Mouse (Mus musculus): Measurements from ENCODE around the gene H2-Q6. TPM values are rescaled to one million over a fixed set of nuclear protein-coding genes. Genes with fewer than 3 reads are reported as not detected.
A peak's percentile ranks its signal among the peaks of the same experiment; 100 is the strongest.
"Not testable (repeated sequence)": the region's sequence is repeated elsewhere in the genome, so short reads cannot be mapped to it uniquely, and the experiment has no call there.

H2-Q6 gene
- polyA plus RNA-seq, 1 experiment from 2014 or later, result 0.17 TPM

DNA sequence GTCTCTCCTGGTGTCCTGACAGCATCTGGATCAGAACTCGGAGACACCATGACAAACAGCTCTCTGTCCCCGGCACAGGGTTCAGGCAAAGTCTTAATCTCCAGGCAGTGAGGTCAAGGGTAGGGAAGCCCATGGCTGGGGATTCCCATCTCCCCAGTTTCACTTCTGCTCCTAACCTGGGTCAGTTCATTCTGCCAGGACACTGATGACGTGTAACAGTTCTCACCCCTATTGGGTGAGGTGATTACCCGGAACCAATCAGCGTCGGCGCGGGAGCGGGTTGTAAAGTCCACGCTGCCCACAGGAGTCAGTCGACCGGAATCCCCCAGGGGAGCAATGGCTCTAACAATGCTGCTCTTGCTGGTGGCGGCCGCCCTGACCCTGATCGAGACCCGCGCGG lies 14.2 kb downstream of the H2-Q6 start, which contains the start of gene H2-Q7:
TSS of gene H2-Q7 (plus strand) at position 271 of the 400 bp plus-strand sequence.
- not testable (repeated sequence) for H3K9me3 ChIP-seq; H3K36me3 ChIP-seq; H3K4me1 ChIP-seq (replicated peaks); H3K27ac ChIP-seq
- peak within 1 kb of the TSS; percentile 88 for H3K4me2 ChIP-seq (replicated peaks)
- peaks cover 19% of the 10 kb centered on the region for H3K27me3 ChIP-seq
- ATAC-seq, result peak; percentile 91
- 3% methylated on average over 18 of the region's 18 CpGs for WGBS
- peak within 1 kb of the TSS; percentile 73 for H3K9ac ChIP-seq (replicated peaks)
- peak within 1 kb of the TSS; percentile 51 for H3K4me3 ChIP-seq (replicated peaks)

- Histone ChIP-seq H3K4me3 (replicated peaks) (peak overlapping the region; percentile 51), H3K9ac (replicated peaks) (peak overlapping the region; percentile 73), H3K27me3 (peaks cover 19% of the 10 kb centered on the region), H3K4me2 (replicated peaks) (peak overlapping the region; percentile 88)
- not testable (repeated sequence) for H3K36me3 ChIP-seq; H3K9me3 ChIP-seq; H3K4me1 ChIP-seq (replicated peaks); H3K27ac ChIP-seq
- WGBS, result under 1% methylated on average over 43 of the region's 48 CpGs
- peak; percentile 71 for ATAC-seq
Measured at GRCm38 (mm10) chr17:35439295-35439747, 14.7 kb downstream of the H2-Q6 start.

- Histone ChIP-seq H3K27me3 (peaks cover 19% of the 10 kb centered on the region), H3K4me2 (replicated peaks) (peak overlapping the region; percentile 88)
- not testable (repeated sequence) for H3K9me3 ChIP-seq; H3K9ac ChIP-seq (replicated peaks); H3K4me1 ChIP-seq (replicated peaks); H3K27ac ChIP-seq; H3K4me3 ChIP-seq (replicated peaks); H3K36me3 ChIP-seq
- 49% methylated on average over 27 of the region's 27 CpGs for WGBS
- 0 out of 2 replicates have a peak, but pooled peaks have one; percentile 4 for ATAC-seq
Measured at GRCm38 (mm10) chr17:35439925-35440645, 15.4 kb downstream of the H2-Q6 start.

GRCm38 (mm10) chr17:35442376-35442775 lies 17.7 kb downstream of the H2-Q6 start:
- not testable (repeated sequence) for H3K4me2 ChIP-seq (replicated peaks); H3K9me3 ChIP-seq; H3K4me1 ChIP-seq (replicated peaks); ATAC-seq; H3K36me3 ChIP-seq; H3K27ac ChIP-seq; H3K9ac ChIP-seq (replicated peaks); H3K4me3 ChIP-seq (replicated peaks)
- H3K27me3 ChIP-seq, result peaks cover 16% of the 10 kb centered on the region
- 90% methylated on average over 2 of the region's 2 CpGs for WGBS

DNA sequence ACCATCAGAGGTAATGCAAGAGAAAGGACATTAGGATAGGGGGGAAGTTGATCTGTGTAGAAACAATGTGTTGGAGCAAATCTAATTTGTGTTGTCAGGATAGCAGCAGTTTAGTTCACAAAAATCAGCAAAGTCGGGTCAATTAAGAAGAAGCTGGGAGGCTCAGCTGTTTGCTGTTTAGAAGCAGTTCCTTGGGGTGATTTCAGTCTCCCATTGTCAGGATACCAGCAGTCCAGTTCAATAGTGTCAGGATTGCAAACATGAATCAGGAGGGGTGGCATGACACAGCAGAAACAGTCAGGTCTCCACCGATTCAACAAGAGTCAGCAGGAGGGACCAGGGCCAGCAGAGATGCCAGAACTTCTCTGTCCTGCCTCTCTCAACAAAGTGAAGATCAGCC lies 19.9 kb downstream of the H2-Q6 start:
- ATAC-seq; H3K36me3 ChIP-seq; H3K4me1 ChIP-seq (replicated peaks); H3K27ac ChIP-seq; H3K9ac ChIP-seq (replicated peaks); H3K4me2 ChIP-seq (replicated peaks); H3K4me3 ChIP-seq (replicated peaks); H3K27me3 ChIP-seq; H3K9me3 ChIP-seq: not testable (repeated sequence)
- 87% methylated on average over 2 of the region's 2 CpGs for WGBS

DNA sequence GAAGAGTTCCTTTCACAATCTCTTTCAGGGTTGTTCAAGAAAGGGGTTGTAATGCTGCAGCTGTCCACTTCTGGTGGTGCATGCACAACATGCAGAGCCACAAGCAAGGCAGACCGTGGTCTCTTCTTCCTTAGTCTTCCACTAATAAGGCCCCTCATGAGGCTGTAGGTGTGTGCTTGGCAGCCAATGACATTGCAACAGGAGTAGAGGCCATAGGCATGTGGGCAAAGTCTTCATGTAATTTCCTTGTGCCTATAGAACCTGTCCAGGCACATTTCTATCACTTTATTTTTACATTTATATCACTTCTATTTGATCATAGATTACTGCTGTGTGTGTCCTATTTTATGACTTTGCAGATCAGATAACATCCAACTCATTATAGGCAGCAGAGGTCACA lies 33.6 kb downstream of the H2-Q6 start:
- not testable (repeated sequence) for H3K9ac ChIP-seq (replicated peaks); H3K27me3 ChIP-seq; H3K36me3 ChIP-seq; H3K4me1 ChIP-seq (replicated peaks); H3K4me2 ChIP-seq (replicated peaks); H3K9me3 ChIP-seq; H3K27ac ChIP-seq; H3K4me3 ChIP-seq (replicated peaks); ATAC-seq
- WGBS, result no CpG with 5 or more reads among the region's 1 CpGs

DNA sequence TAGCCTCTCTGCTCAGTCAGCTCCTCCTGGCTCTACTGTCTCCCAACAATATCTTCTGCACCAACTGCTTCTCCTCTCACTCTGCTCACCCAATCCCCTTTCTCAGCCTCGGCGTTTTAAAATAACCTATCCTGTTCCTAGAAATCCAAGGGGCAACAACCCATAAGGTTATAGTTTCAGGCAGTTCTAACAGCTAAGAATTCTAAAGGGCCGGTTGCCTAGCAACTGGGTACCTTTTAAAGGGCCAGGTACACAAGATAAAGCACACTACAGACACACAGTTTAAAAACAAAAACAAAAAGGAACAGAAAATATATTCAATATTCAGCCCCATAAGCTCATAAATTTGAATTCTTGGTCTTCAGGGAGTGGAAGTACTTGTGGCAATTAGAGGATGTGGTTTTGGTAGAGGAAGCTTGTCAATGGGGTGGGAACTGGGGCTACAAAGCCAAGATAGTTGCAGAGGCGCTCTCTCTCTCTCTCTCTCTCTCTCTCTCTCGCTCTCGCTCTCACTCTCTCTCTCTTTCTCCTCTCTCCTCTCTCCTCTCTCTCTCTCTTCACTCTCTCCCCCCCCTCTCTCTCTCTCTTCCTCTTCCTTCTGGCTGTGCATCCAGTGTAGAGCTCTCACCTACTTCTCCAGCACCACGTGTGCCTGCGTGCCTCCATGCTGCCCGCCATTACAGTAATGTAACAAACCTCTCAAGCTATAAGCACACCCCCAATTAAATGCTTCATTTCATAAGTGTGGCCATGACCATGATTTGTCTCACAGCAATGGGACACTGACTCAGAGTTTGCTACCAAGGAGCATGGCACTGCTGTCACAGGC lies 36.1 kb downstream of the H2-Q6 start:
- H3K9me3 ChIP-seq; H3K4me2 ChIP-seq (replicated peaks); H3K4me1 ChIP-seq (replicated peaks); H3K4me3 ChIP-seq (replicated peaks); H3K36me3 ChIP-seq; H3K27ac ChIP-seq; H3K9ac ChIP-seq (replicated peaks); H3K27me3 ChIP-seq: not testable (repeated sequence)
- 64% methylated on average over 3 of the region's 9 CpGs for WGBS
- peak; percentile 24; the same call in 1 of the 2 replicates for ATAC-seq

DNA sequence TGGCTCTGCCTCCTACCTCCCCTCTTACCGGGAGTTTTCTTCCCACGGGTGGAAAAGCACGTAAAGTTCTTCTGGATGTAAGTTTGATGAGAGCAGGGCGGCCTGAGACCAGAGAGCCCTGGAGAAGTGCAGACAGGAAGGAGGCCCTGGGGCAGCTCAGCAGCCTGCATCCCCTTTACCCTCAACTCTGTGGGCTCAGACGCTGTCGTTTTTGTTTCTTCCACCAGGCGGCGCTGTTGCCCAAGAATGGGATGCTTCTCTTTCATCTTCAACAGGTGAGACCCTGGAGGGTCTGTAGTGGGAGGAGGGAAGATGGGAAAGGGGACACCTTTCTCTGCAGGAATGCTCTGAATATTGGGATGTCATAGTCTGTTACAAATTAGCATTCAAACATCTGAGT lies 41.0 kb downstream of the H2-Q6 start:
- H3K9ac ChIP-seq (replicated peaks); H3K36me3 ChIP-seq; H3K4me2 ChIP-seq (replicated peaks); ATAC-seq; H3K4me3 ChIP-seq (replicated peaks); H3K4me1 ChIP-seq (replicated peaks); H3K9me3 ChIP-seq; H3K27ac ChIP-seq: not testable (repeated sequence)
- 10% methylated on average over 8 of the region's 8 CpGs for WGBS
- H3K27me3 ChIP-seq, result peaks cover 24% of the 10 kb centered on the region

GRCm38 (mm10) chr17:35468936-35469335 lies 44.3 kb downstream of the H2-Q6 start:
- not testable (repeated sequence) for ATAC-seq; H3K9ac ChIP-seq (replicated peaks); H3K9me3 ChIP-seq; H3K4me2 ChIP-seq (replicated peaks); H3K4me3 ChIP-seq (replicated peaks); H3K27ac ChIP-seq; H3K36me3 ChIP-seq
- 63% methylated on average over 3 of the region's 3 CpGs for WGBS
- Histone ChIP-seq H3K27me3 (peaks cover 30% of the 10 kb centered on the region), H3K4me1 (replicated peaks) (peaks cover 11% of the 10 kb centered on the region)

DNA sequence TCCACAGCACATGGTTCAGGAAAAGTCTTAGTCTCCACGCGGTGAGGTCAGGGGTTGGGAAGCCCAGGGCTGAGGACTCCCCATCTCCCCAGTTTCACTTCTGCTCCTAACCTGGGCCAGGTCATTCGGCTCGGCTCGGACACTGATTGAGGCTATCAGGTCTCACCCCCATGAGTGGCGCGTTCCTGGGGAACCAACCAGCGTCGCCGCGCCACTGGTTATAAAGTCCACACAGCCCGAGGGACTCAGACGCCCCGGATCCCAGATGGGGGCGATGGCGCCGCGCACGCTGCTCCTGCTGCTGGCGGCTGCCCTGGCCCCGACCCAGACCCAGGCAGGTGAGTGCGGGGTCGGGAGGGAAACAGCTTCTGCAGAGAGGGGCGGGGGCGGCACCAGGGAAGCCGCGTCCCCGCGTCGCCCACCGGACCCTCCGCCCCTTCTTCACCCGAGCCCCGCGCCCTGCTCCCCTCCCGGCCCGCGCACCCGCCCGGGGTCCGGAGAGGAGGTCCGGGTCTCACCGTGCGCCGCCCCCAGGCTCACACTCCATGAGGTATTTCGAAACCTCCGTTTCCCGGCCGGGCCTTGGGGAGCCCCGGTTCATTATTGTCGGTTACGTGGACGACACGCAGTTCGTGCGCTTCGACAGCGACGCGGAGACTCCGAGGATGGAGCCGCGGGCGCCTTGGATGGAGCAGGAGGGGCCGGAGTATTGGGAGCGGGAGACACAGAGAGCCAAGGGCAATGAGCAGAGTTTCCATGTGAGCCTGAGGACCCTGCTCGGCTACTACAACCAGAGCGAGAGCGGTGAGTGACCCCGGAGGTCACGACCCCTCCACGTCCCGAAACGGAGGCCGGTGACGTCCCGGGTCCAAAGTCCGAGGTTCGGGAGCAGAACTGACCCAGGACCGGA lies 45.4 kb downstream of the H2-Q6 start, which contains the start of gene H2-Q10:
TSS of gene H2-Q10 (plus strand) at position 248 of the 910 bp plus-strand sequence.
- 2% methylated on average over 80 of the region's 80 CpGs for WGBS
- peak; percentile 34; the same call in 1 of the 2 replicates for ATAC-seq
- Histone ChIP-seq H3K27me3 (peaks cover 30% of the 10 kb centered on the region), H3K9ac (replicated peaks) (no peak within 1 kb of the TSS; the same call in 1 of the 2 replicates), H3K4me1 (replicated peaks) (peaks cover 11% of the 10 kb centered on the region), H3K9me3 (no peaks in the 10 kb centered on the region), H3K4me2 (replicated peaks) (peak within 1 kb of the TSS; percentile 64), H3K4me3 (replicated peaks) (peak within 1 kb of the TSS; percentile 38), H3K36me3 (no peaks in the 10 kb centered on the region), H3K27ac (no peak within 1 kb of the TSS)

Measured in midbrain, embryonic 13.5 days (tissue).